Mouse (Mus musculus) midbrain, embryonic 12.5 days (tissue): ENCODE measurements around the gene Asic4. TPM values are rescaled to one million over a fixed set of nuclear protein-coding genes. Genes with fewer than 3 reads are reported as not detected.
A peak's percentile ranks its signal among the peaks of the same experiment; 100 is the strongest.

Source experiments
- ATAC-seq: fragments of 200-750 bp; cut with Nextera tagmentation; 2 replicates; pipeline ENCODE4 v1.8.0; 2017; ENCODE audit warnings: low read depth, moderate TSS enrichment, moderate library complexity; ENCODE audit not compliant: low FRiP score
- H3K27ac ChIP-seq: fragments of 300-500 bp; sonication (generic); replicated peaks from 2 replicates; pipeline ENCODE4 v1.5.1; 2016; ENCODE audit warnings: mild to moderate bottlenecking
- H3K27me3 ChIP-seq: fragments of 300-500 bp; sonication (generic); 2 replicates; pipeline ENCODE4 v1.6.1; 2016; ENCODE audit warnings: mild to moderate bottlenecking
- H3K36me3 ChIP-seq: fragments of 300-500 bp; sonication (generic); 2 replicates; pipeline ENCODE4 v1.6.1; 2016
- H3K4me1 ChIP-seq: fragments of 300-500 bp; sonication (generic); 2 replicates; pipeline ENCODE4 v1.6.1; 2016
- H3K4me2 ChIP-seq: fragments of 300-500 bp; sonication (generic); replicated peaks from 2 replicates; pipeline ENCODE4 v1.6.1; 2016; ENCODE audit warnings: mild to moderate bottlenecking, moderate library complexity
- H3K4me3 ChIP-seq: fragments of 300-500 bp; sonication (generic); 2 replicates; pipeline ENCODE4 v1.5.1; 2016; ENCODE audit warnings: mild to moderate bottlenecking
- H3K9ac ChIP-seq: fragments of 300-500 bp; sonication (generic); replicated peaks from 2 replicates; pipeline ENCODE4 v1.6.1; 2016; ENCODE audit warnings: mild to moderate bottlenecking, moderate library complexity
- H3K9me3 ChIP-seq: fragments of 300-500 bp; sonication (generic); 2 replicates; pipeline ENCODE4 v1.6.1; 2016; ENCODE audit warnings: mild to moderate bottlenecking
- WGBS: fragments of 180-500 bp; shearing (Covaris S2); methylation state at CpG from one replicate; pipeline ENCODE4 v1.1.7; 2016; 5-methylcytosine and 5-hydroxymethylcytosine counted together
- polyA plus RNA-seq: library from polyadenylated mRNA; unstranded; fragments of >200 nt; fragmentation: Nextera tagmentation; extraction: Ambion mirVana; gene quantifications from 2 replicates; pipeline ENCODE4 v1.2.1, GENCODE M21; 2016

Gene Asic4
- polyA plus RNA-seq, 1 experiment from 2014 or later: 45.0 TPM

DNA sequence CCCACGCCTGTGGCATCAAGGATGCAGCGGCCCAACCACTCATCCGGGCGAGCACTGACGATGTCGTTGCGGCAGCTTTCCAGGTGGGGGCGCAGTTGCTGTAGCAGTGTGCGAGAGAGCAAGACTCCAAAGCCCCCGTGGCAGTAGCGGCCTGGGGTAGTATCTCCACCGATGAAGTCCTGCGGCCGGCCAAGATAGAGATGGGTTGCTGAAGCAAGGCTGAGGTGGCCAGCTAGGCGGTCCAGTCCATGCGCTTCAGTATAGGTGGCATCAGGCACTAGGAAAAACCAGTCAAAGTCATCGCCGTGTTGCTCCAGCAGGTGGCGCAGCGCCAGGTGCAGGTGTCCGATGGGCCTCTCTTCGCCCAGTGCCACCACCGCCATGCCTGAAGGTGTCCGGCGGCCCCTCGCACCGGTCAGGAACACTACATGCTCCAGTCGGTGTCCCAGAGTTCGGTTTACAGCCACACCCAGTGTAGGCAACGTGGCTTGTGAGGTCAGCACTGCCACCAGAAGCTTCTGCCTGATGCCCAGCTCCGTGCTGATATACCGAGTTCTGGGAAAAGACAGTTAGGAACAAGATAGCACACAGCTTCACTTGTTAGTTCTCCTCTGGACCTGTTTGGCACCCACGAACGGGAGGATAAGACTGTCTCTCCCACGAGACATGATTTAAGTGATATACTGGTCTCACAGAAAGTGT lies 27.2 kb downstream of the Asic4 start:
- H3K9me3 ChIP-seq: no peaks in the 10 kb centered on the region
- WGBS: 13% methylated on average over 35 of the region's 35 CpGs
- 0 out of 2 replicates have a peak overlapping the region, but pooled peaks have one; percentile 8 for H3K27ac ChIP-seq
- H3K4me1 ChIP-seq: peaks cover 33% of the 10 kb centered on the region
- ATAC-seq: no peak
- 0 out of 2 replicates have a peak overlapping the region, but pooled peaks have one; percentile 21 for H3K9ac ChIP-seq
- peak overlapping the region; percentile 82 for H3K4me3 ChIP-seq
- H3K4me2 ChIP-seq: peak overlapping the region; percentile 90
- H3K36me3 ChIP-seq: peaks cover 44% of the 10 kb centered on the region
- H3K27me3 ChIP-seq: peaks cover 25% of the 10 kb centered on the region

DNA sequence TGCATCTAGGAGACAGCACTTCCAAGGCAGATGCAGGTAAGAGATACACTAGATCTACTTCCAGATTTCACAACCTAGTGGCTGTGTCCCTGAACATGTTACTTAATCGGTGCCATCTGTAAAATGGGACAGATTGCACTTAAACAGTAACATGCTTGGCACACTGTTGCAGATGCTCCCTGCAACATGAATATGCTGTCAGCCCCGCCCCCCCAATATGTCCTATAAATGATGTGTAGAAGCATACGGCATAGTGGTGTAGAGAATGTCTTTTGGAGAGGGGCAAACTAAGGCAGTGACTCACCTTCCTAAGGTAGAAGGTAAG lies 27.7 kb downstream of the Asic4 start:
- peaks cover 31% of the 10 kb centered on the region for H3K27me3 ChIP-seq
- 63% methylated on average over 3 of the region's 3 CpGs for WGBS
- peaks cover 38% of the 10 kb centered on the region for H3K4me1 ChIP-seq
- peak overlapping the region; percentile 82 for H3K4me3 ChIP-seq
- peak overlapping the region; percentile 90 for H3K4me2 ChIP-seq
- H3K27ac ChIP-seq: no peak overlapping the region
- no peaks in the 10 kb centered on the region for H3K9me3 ChIP-seq
- no peak for ATAC-seq
- H3K36me3 ChIP-seq: peaks cover 44% of the 10 kb centered on the region
- H3K9ac ChIP-seq: peak overlapping the region; percentile 20; the same call in 1 of the 2 replicates

DNA sequence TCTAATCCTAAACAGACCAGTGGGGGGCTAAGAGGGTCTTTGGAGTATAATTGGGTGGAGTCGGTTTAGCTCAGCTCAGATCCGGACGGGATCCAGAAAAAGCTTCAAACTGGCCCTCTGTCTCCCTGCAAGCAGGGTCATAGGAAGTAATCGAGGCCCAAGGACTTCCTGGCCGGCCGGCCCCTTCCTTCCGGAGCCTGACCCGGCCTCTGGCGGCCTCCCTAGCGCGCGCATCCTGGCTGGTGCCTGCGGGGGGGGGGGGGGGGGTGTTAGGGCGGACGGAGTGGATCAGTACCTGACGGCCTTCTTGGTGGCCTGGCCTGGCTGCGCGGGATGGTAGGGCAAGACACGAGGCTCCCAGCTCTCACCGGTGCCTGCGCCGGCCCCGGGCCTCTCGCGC lies 28.3 kb downstream of the Asic4 start:
- Histone ChIP-seq H3K9ac (peak overlapping the region; percentile 86), H3K9me3 (no peaks in the 10 kb centered on the region), H3K27me3 (peaks cover 36% of the 10 kb centered on the region), H3K27ac (peak overlapping the region; percentile 78), H3K4me3 (peak overlapping the region; percentile 82), H3K4me2 (peak overlapping the region; percentile 90), H3K4me1 (peaks cover 38% of the 10 kb centered on the region), H3K36me3 (peaks cover 44% of the 10 kb centered on the region)
- WGBS: under 1% methylated on average over 25 of the region's 25 CpGs
- no peak; the same call in 1 of the 2 replicates for ATAC-seq

DNA sequence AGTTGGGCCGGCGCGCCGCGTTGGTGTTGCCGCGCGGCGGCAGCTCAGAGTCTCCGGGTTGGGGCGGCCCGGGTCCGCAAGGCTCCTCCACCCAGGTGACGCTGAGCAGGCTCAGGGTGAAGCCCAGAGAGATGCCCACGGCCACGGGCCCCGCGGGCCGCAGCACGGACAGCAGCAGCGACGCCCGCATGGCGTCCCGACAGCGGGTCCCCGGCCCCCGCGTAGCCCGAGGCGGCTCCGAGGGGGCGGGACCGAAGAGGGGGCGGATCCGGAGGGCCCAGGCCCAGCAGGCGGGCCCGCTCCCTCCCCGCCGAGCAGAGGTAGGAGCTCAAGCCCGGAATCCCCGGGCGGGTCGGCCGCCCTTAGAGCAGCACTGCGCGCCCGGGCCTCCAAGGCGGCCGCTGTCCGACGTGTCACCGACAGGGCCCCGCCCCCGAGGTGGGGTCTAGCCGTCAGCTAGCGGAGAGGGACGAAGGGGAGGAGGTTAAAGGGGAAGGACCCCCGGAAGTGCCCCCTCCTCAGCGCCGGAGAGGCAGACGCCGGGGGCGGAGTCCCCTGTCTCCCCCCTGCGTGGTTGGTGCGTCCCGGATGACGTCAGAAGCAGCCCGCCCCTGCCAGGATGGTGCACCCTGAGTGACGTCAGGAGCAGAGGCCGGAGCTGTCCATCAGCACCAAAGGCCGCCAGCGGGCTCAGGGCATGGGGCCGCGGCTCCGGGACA lies 28.8 kb downstream of the Asic4 start, which contains the start of the genes Chpf and Tmem198:
Gene Chpf (minus strand): TSS at position 392 of the 719 bp plus-strand sequence.
Gene Tmem198 (plus strand): TSS at position 617 of the 719 bp plus-strand sequence.
- WGBS: under 1% methylated on average over 62 of the region's 76 CpGs
- Histone ChIP-seq H3K9ac (peak within 1 kb of the TSS; percentile 86), H3K4me2 (peak within 1 kb of the TSS; percentile 90), H3K9me3 (no peaks in the 10 kb centered on the region), H3K27ac (peak within 1 kb of the TSS; percentile 78), H3K4me1 (peaks cover 38% of the 10 kb centered on the region), H3K4me3 (peak within 1 kb of the TSS; percentile 82), H3K27me3 (peaks cover 42% of the 10 kb centered on the region), H3K36me3 (peaks cover 40% of the 10 kb centered on the region)
- peak; percentile 93 for ATAC-seq

DNA sequence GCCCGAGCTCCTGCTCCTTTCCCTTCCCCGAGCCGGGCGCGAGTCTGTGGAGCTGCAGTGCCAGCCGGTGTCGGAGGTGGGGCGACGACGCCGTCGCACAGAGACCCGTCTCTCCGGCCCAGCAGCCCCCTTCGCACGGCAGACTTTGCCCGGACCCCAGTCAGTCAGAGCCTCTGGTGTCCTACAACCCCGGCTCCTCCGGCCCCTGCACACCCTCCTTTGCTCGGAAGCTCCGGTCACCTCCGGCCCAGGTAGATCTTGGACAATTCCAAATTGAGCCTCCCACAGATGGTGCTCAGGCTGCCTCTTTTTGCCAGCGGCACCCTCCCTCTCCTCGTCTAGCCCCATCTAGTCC lies 29.4 kb downstream of the Asic4 start:
- Histone ChIP-seq H3K4me1 (peaks cover 38% of the 10 kb centered on the region), H3K9ac (peak overlapping the region; percentile 70), H3K4me3 (peak overlapping the region; percentile 82), H3K9me3 (no peaks in the 10 kb centered on the region), H3K27me3 (peaks cover 47% of the 10 kb centered on the region), H3K4me2 (peak overlapping the region; percentile 90), H3K36me3 (peaks cover 40% of the 10 kb centered on the region), H3K27ac (peak overlapping the region; percentile 78)
- WGBS: 1% methylated on average over 24 of the region's 24 CpGs
- no peak; the same call in none of the 2 replicates for ATAC-seq

DNA sequence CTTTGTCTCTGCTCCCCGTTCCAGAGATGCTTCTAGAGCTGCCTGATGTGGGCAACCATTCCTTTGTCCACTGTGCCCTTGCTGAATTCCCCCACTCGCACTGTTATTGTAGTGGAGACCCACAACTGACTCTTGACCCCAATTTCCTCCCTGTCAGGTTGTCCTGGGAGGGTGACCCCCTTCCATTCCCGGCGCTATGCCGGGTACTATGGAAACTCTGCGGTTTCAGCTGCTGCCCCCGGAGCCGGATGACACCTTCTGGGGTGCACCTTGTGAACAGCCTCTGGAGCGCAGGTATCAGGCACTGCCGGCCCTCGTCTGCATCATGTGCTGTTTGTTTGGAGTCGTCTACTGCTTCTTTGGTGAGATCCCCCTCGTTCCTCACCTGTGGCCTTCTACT lies 29.8 kb downstream of the Asic4 start:
- Histone ChIP-seq H3K27ac (peak overlapping the region; percentile 78), H3K9me3 (no peaks in the 10 kb centered on the region), H3K4me1 (peaks cover 38% of the 10 kb centered on the region), H3K36me3 (peaks cover 40% of the 10 kb centered on the region), H3K4me3 (peak overlapping the region; percentile 82), H3K27me3 (peaks cover 52% of the 10 kb centered on the region), H3K4me2 (peak overlapping the region; percentile 90), H3K9ac (peak overlapping the region; percentile 70)
- 17% methylated on average over 13 of the region's 13 CpGs for WGBS
- no peak for ATAC-seq

DNA sequence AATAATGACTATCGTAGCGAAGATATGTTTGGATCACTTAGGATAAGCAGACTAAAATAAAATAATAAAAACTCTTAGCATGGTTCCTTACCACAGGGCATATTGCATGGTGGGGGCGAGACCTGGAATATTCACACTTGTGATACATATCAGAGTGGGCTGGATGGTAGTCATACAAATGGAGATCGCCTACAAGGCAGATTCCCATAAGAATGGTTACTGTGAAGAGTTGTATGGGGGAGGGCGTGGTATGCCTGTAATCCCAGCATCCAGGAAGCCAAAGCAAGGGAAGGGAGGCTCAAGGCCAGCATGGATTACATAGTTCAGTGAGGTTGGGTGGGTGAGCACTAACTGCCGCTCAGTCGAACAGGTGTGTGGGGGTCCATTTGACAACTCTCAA lies 30.5 kb downstream of the Asic4 start:
- Histone ChIP-seq H3K27ac (no peak overlapping the region), H3K27me3 (peaks cover 59% of the 10 kb centered on the region), H3K36me3 (peaks cover 40% of the 10 kb centered on the region), H3K4me2 (peak overlapping the region; percentile 90), H3K9me3 (no peaks in the 10 kb centered on the region), H3K4me1 (peaks cover 38% of the 10 kb centered on the region), H3K4me3 (peak overlapping the region; percentile 82), H3K9ac (no peak overlapping the region; the same call in 1 of the 2 replicates)
- 86% methylated on average over 7 of the region's 7 CpGs for WGBS
- ATAC-seq: no peak

DNA sequence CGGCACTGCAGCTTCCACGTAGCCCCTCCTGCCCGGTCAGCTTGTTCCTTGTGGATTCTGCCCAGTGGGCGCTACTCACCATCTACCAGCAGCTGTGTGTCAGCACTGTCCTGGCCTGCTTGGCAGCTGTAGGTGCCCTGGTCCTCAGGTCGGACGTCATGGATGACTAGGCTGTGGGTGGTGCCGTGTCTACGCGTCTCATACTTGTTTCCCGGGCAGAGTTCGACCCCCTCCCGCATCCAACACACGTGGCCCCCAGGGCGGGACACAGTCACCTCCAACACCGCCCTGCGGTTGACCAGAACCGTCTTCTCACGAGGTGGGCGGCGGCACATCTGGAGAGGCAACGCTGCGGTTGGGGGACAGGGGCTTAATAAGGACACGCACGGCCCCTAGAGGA lies 36.3 kb downstream of the Asic4 start:
- Histone ChIP-seq H3K4me2 (peak overlapping the region; percentile 88), H3K36me3 (peaks cover 43% of the 10 kb centered on the region), H3K4me1 (peaks cover 25% of the 10 kb centered on the region), H3K9me3 (no peaks in the 10 kb centered on the region), H3K4me3 (peak overlapping the region; percentile 53), H3K27ac (no peak overlapping the region), H3K9ac (no peak overlapping the region), H3K27me3 (peaks cover 94% of the 10 kb centered on the region)
- ATAC-seq: no peak; the same call in 1 of the 2 replicates
- 6% methylated on average over 24 of the region's 24 CpGs for WGBS

DNA sequence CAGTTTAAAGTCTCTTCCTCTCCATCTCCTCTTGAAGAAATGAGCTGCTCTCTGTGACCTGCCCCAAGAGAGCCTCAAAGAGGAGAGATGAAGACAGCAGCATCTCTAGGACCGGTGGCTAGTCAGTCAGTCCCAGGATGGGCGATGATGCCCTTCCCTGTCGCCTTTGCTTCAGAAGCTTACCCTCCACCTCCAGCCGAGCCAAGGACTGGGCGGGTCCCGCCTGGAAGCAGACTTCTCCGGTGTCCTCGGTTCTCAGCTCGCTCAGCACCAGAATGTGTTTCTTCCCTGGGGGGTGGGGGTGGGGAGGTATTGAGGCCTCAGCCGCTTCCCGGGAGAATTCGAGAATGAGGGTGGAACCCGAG lies 36.8 kb downstream of the Asic4 start:
- Histone ChIP-seq H3K4me1 (peaks cover 25% of the 10 kb centered on the region), H3K4me2 (peak overlapping the region; percentile 88), H3K27ac (no peak overlapping the region), H3K36me3 (peaks cover 44% of the 10 kb centered on the region), H3K4me3 (peak overlapping the region; percentile 53), H3K27me3 (peaks cover 94% of the 10 kb centered on the region), H3K9me3 (no peaks in the 10 kb centered on the region), H3K9ac (peak overlapping the region; percentile 50; the same call in 1 of the 2 replicates)
- ATAC-seq: peak; percentile 3; the same call in 1 of the 2 replicates
- WGBS: 3% methylated on average over 13 of the region's 13 CpGs

DNA sequence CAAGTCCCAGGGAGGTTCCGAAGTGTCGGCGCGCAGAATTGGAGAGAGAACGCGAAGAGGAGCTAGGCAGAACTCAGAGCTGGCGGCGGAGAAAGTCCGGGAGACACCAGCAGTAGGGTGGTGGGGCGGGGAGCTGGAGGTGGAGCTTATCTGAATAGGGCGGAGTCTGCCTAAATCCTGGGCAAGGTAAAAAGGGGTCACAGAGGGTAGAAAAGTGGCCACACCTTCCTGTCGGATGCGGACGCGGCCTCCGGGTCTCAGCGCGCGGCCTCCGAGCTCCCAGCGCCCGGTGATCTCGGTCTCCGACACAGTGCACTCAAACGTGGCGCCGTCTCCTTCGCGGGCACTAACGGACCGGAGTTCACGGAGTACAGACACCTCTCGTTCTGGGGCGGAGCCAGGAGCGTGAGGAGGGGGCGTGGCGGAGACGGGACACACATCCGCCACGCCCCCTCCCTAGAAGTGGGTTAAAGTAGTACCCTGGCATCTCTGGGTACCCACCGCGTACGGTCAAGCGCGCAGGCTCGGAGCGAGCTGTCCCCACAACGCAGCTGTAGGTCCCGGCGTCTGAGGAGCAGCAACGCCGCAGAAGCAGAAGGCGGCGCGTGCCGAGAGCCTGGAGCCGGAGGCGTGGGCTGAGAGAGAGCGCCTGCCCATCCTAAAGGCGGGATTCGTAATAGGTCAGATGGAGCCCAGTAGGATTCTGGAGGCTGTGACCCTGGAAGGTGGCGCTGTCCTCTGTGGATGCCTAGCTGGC lies 37.3 kb downstream of the Asic4 start:
- H3K27ac ChIP-seq: no peak overlapping the region
- peak overlapping the region; percentile 50 for H3K9ac ChIP-seq
- H3K4me2 ChIP-seq: peak overlapping the region; percentile 88
- no peaks in the 10 kb centered on the region for H3K9me3 ChIP-seq
- under 1% methylated on average over 62 of the region's 62 CpGs for WGBS
- peak overlapping the region; percentile 53 for H3K4me3 ChIP-seq
- peaks cover 44% of the 10 kb centered on the region for H3K36me3 ChIP-seq
- ATAC-seq: peak; percentile 64
- H3K27me3 ChIP-seq: peaks cover 94% of the 10 kb centered on the region
- peaks cover 23% of the 10 kb centered on the region for H3K4me1 ChIP-seq

DNA sequence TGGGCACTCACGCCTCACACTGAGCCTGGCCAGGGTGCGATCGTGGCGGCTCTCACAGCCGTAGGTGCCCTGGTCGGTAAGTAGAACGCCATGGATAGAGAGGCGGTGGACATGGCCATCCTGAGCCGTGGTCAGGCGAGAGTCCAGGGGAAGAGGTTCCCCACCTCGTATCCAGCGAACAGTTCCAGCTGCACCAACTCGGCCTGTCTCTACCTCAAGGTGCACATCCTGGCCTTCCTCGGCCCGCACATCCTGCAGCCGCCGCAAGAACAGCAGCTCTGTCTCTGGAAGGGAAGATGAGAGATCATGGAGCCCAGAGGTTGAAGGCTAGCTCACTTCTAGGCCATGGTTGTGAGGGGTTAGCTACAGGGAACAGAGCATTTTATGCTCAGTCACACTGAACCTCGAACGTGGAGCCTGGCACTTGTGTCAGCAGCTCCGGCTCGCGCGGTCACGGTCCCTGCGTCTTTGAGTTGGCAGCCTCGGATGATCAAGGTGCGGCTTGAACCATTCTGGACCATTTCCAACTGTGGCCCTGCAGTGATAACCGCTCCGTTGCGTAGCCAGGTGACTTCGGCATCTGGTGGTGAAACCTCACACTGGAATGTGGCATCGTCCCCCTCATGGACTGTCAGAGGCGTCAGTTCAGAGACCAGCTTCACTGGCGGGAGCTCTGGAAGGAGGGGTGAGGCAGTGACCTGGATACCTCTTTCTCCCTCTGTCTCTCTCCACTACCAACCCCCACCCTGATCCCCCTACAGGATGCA lies 40.7 kb downstream of the Asic4 start:
- peaks cover 19% of the 10 kb centered on the region for H3K4me1 ChIP-seq
- peaks cover 71% of the 10 kb centered on the region for H3K27me3 ChIP-seq
- H3K9ac ChIP-seq: no peak overlapping the region
- H3K4me2 ChIP-seq: no peak overlapping the region
- peaks cover 16% of the 10 kb centered on the region for H3K36me3 ChIP-seq
- H3K27ac ChIP-seq: no peak overlapping the region
- no peak overlapping the region for H3K4me3 ChIP-seq
- WGBS: 87% methylated on average over 34 of the region's 34 CpGs
- no peak for ATAC-seq
- no peaks in the 10 kb centered on the region for H3K9me3 ChIP-seq
